Comparison of ENCODE assay signal across 8 mouse cellular contexts in the genomic region with DNA sequence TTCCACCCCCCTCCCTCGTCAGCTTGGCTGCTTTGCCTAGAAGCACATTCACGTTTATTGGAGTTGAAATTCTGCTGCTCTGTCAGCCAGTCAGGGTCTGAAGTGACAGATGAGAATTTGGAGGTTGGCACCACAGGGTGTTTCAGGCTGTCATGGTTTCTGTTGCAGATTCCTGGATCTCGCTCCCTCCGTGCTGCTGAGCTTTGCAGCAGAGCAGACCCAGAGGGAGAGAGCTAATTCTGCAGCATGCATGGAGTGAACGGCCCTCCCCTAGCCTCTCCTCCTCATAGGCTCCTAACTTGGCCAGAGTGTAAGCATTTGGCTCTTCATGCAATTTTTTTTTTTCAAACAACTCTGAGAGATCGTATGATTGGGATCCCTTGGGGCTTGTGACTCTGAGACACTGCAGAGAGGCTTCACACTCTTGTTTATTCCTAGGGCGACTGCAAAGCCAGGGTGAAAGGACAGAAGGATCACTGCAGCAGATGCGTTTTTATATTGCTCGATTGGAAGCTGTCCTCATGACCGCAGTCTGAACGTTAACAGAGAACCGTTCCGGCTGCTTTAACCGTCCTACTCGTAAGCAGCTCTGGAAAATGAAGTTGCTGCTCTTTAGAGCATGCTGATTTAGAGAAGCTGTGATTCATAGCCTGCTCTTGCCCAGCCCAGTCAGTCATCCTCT. TPM values are rescaled to one million over a fixed set of nuclear protein-coding genes. Genes with fewer than 3 reads are reported as not detected.
DNase-seq lines count a peak whose midpoint lies in the region; ATAC-seq and TF ChIP-seq lines count a peak whose summit lies in the region.

A gene (minus strand): TSS at position 243 of the 682 bp plus-strand sequence.

- TF ChIP-seq CTCF in cerebellum, adult 2 months (IDR thresholded peaks at IDR 0.05; ENCODE audit: borderline replicate concordance, insufficient read depth, low read depth, low read length), result no peak

- H3K9ac ChIP-seq in stomach, embryonic 15.5 days, result peak within 1 kb of the TSS; percentile 50

- peak within 1 kb of the TSS; percentile 48 for H3K4me2 ChIP-seq in stomach, embryonic 15.5 days

- DNase-seq in adipocyte (ENCODE audit: low spot score), result peak; percentile 92
- DNase-seq in cerebellum, adult 2 months, result peak; percentile 49 to 55
- DNase-seq in frontal cortex, postnatal 36 days (ENCODE audit: low spot score in 2 of 2), result peak; percentile 75 to 78
- peak; percentile 45 for DNase-seq in hindbrain, embryonic 10.5 days (ENCODE audit: low spot score)
- peak; percentile 50 to 53 for DNase-seq in layer of hippocampus, postnatal 25 days (ENCODE audit: extremely low spot score in 1 of 2, low spot score in 1 of 2)
- peak; percentile 24 for DNase-seq in midbrain, embryonic 10.5 days (ENCODE audit: low spot score)
- DNase-seq in thymus, postnatal 14 days, result no peak

- peak within 1 kb of the TSS; percentile 65 for H3K27ac ChIP-seq in cerebellum, adult 2 months (ENCODE audit: insufficient read depth, low read length)
- H3K27ac ChIP-seq in hindbrain, embryonic 10.5 days, result peak within 1 kb of the TSS; percentile 89
- peak within 1 kb of the TSS; percentile 81 for H3K27ac ChIP-seq in midbrain, embryonic 10.5 days (replicated peaks)
- H3K27ac ChIP-seq in stomach, embryonic 15.5 days, result peak within 1 kb of the TSS; percentile 94

- H3K27me3 ChIP-seq in cerebellum, adult 2 months (ENCODE audit: control insufficient read depth, insufficient read depth, low read length), result no peaks in the 10 kb centered on the region
- H3K27me3 ChIP-seq in hindbrain, embryonic 10.5 days (ENCODE audit: insufficient read depth, poor library complexity, severe bottlenecking), result no peaks in the 10 kb centered on the region; the same call in 1 of the 2 replicates
- H3K27me3 ChIP-seq in midbrain, embryonic 10.5 days (ENCODE audit: low read depth, poor library complexity, severe bottlenecking), result peaks cover 6% of the 10 kb centered on the region; the same call in 1 of the 2 replicates
- H3K27me3 ChIP-seq in stomach, embryonic 15.5 days (replicated peaks), result no peaks in the 10 kb centered on the region

- no peak for TF ChIP-seq POLR2A in cerebellum, adult 2 months (IDR thresholded peaks at IDR 0.05; ENCODE audit: borderline replicate concordance, insufficient read depth, low read length)

- peak; percentile 71; the same call in 1 of the 2 replicates for ATAC-seq in stomach, embryonic 15.5 days (ENCODE audit: insufficient read depth, low FRiP score, low read depth)

- no peaks in the 10 kb centered on the region for H3K9me3 ChIP-seq in hindbrain, embryonic 10.5 days
- no peaks in the 10 kb centered on the region for H3K9me3 ChIP-seq in midbrain, embryonic 10.5 days (replicated peaks)
- no peaks in the 10 kb centered on the region for H3K9me3 ChIP-seq in stomach, embryonic 15.5 days

- 6% methylated on average over 15 of the region's 15 CpGs for WGBS in cerebellum, adult 2 months
- 22% methylated on average over 15 of the region's 15 CpGs for WGBS in hindbrain, embryonic 10.5 days
- WGBS in midbrain, embryonic 10.5 days, result 34% methylated on average over 15 of the region's 15 CpGs
- 16% methylated on average over 15 of the region's 15 CpGs for WGBS in stomach, embryonic 15.5 days

- H3K4me1 ChIP-seq in cerebellum, adult 2 months (ENCODE audit: control insufficient read depth, insufficient read depth, low read length), result peaks cover 3% of the 10 kb centered on the region
- H3K4me1 ChIP-seq in hindbrain, embryonic 10.5 days (replicated peaks), result peaks cover 74% of the 10 kb centered on the region
- H3K4me1 ChIP-seq in midbrain, embryonic 10.5 days, result peaks cover 64% of the 10 kb centered on the region
- peaks cover 16% of the 10 kb centered on the region for H3K4me1 ChIP-seq in stomach, embryonic 15.5 days

- no peaks in the 10 kb centered on the region for H3K36me3 ChIP-seq in hindbrain, embryonic 10.5 days
- H3K36me3 ChIP-seq in midbrain, embryonic 10.5 days, result no peaks in the 10 kb centered on the region
- no peaks in the 10 kb centered on the region for H3K36me3 ChIP-seq in stomach, embryonic 15.5 days

- peak within 1 kb of the TSS; percentile 39 for H3K4me3 ChIP-seq in cerebellum, adult 2 months (replicated peaks; ENCODE audit: insufficient read depth, low read depth, low read length)
- H3K4me3 ChIP-seq in hindbrain, embryonic 10.5 days, result peak within 1 kb of the TSS; percentile 31
- peak within 1 kb of the TSS; percentile 11; the same call in 1 of the 2 replicates for H3K4me3 ChIP-seq in midbrain, embryonic 10.5 days
- H3K4me3 ChIP-seq in stomach, embryonic 15.5 days (replicated peaks), result peak within 1 kb of the TSS; percentile 46

RNA-seq across cellular contexts. Expression of the gene that starts here (rescaled TPM):
- 1,650 and 1,724 TPM in 2 replicates for polyA plus RNA-seq in cerebellum, adult 2 months (2012; rRNA removed)
- 40.6 and 45.9 TPM in 2 replicates for polyA plus RNA-seq in hindbrain, embryonic 10.5 days (2016; fragmentation: Nextera tagmentation; extraction: Ambion mirVana)
- total RNA-seq in layer of hippocampus, postnatal 25 days (2021), result 1,000 to 10,000 TPM; 1,421 to 1,512 TPM
- polyA plus RNA-seq in midbrain, embryonic 10.5 days (2016; fragmentation: Nextera tagmentation; extraction: Ambion mirVana), result 30.0 and 42.1 TPM in 2 replicates
- polyA plus RNA-seq in stomach, embryonic 15.5 days (2015; fragmentation: Nextera tagmentation; extraction: Ambion mirVana), result 274 and 291 TPM in 2 replicates
